Mouse (Mus musculus) CH12.LX (cell line): ENCODE results near the gene Ppt2.

Source experiments
- CHD1 ChIP-seq: IDR thresholded peaks from 2 replicates; pipeline ENCODE4 v1.6.1; 2012; ENCODE audit warnings: low read depth, low read length, improper control_type of control experiment, inconsistent platforms
- CTCF ChIP-seq, 2 experiments: IDR thresholded peaks in 1 of 2; conservative IDR thresholded peaks in 1 of 2; 2 replicates each; pipeline ENCODE4 v1.5.1; 2011 to 2012; ENCODE audit warnings: low read depth in 2 of 2, low read length in 2 of 2, improper control_type of control experiment in 1 of 2, inconsistent platforms in 1 of 2, mild to moderate bottlenecking in 1 of 2, moderate library complexity in 1 of 2
- MEF2A ChIP-seq: IDR thresholded peaks from 2 replicates; pipeline ENCODE4 v1.6.1; 2014; ENCODE audit warnings: low read depth, mild to moderate bottlenecking, inconsistent platforms, low read length, improper control_type of control experiment, borderline replicate concordance
- POLR2A ChIP-seq: IDR thresholded peaks from 2 replicates; pipeline ENCODE4 v1.6.1; 2011; ENCODE audit warnings: low read depth, mild to moderate bottlenecking, improper control_type of control experiment, low read length
- UBTF ChIP-seq: IDR thresholded peaks from 2 replicates; pipeline ENCODE4 v1.6.1; 2012; ENCODE audit warnings: low read depth, mild to moderate bottlenecking, inconsistent platforms, low read length, improper control_type of control experiment, moderate library complexity
- USF1 ChIP-seq: IDR thresholded peaks from 2 replicates; pipeline ENCODE4 v1.6.1; 2014; ENCODE audit warnings: low read depth, mild to moderate bottlenecking, inconsistent platforms, low read length, improper control_type of control experiment
- ZC3H11A ChIP-seq: IDR thresholded peaks from 2 replicates; pipeline ENCODE4 v1.6.1; 2012; ENCODE audit warnings: low read depth, mild to moderate bottlenecking, inconsistent platforms, low read length, improper control_type of control experiment
- ZMIZ1 ChIP-seq: IDR thresholded peaks from 2 replicates; pipeline ENCODE4 v1.6.1; 2012; ENCODE audit warnings: low read depth, mild to moderate bottlenecking, inconsistent platforms, low read length, improper control_type of control experiment
- ZNF384 ChIP-seq: IDR thresholded peaks from 2 replicates; pipeline ENCODE4 v1.6.1; 2012; ENCODE audit warnings: low read depth, low read length, improper control_type of control experiment, inconsistent platforms

GRCm38 (mm10) chr17:34568421-34568820 lies 59.9 kb downstream of the Ppt2 start:
- no peak for TF ChIP-seq CTCF (conservative IDR thresholded peaks at IDR 0.05 in 1 of 2, IDR thresholded peaks at IDR 0.05 in 1 of 2; ENCODE audit: low read depth in 2 of 2, low read length in 2 of 2)
- TF ChIP-seq ZC3H11A: no peak
- no peak for TF ChIP-seq POLR2A
- no peak for TF ChIP-seq UBTF
- TF ChIP-seq CHD1: no peak
- no peak for TF ChIP-seq USF1
- TF ChIP-seq MEF2A: no peak
- no peak for TF ChIP-seq ZMIZ1
- no peak for TF ChIP-seq ZNF384
